Mouse (Mus musculus) cerebellum, adult 18-20 months (tissue): ENCODE results near the gene Nudt1.
A peak's percentile ranks its signal among the peaks of the same experiment; 100 is the strongest.

Experiments used
- DNase-seq, 2 experiments: peaks; one replicate each; pipeline ENCODE4 v3.0.0; 2021

Gene Nudt1

GRCm38 (mm10) chr5:140321042-140321755 is at the start of gene Nudt1, which contains the start of gene Mad1l1:
Nudt1 (plus strand) TSS chr5:140321656.
Mad1l1 (minus strand) TSS chr5:140321552.
- DNase-seq: peak; percentile 87 to 92

DNA sequence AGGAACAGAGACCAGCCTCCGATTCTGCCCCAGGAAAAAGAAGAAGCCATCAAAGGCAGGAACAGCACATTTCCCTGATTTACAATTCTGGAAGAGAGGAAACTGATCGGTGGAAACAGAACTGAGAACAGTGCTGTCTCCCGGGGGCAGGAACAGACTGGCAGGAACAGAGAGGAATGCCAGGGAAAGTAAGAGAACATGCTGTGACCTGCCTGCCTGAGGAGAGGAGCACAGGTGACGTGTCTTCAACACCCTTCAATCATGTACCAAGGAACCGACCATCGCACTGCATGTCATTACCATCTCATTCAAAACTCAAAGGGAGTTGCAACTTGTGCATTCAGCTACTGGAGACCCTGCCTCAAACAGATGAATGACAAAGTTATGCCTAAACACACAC is 44.7 kb upstream of the Nudt1 start:
- DNase-seq: no peak

GRCm38 (mm10) chr5:140280205-140280604 is 41.3 kb upstream of the Nudt1 start:
- no peak for DNase-seq

- peak; percentile 45 to 46 for DNase-seq
These were observed 39.1 kb upstream of the Nudt1 start for GRCm38 (mm10) chr5:140282376-140282775.

- no peak for DNase-seq
These were observed 38.6 kb upstream of the Nudt1 start for GRCm38 (mm10) chr5:140282900-140283299.

DNA sequence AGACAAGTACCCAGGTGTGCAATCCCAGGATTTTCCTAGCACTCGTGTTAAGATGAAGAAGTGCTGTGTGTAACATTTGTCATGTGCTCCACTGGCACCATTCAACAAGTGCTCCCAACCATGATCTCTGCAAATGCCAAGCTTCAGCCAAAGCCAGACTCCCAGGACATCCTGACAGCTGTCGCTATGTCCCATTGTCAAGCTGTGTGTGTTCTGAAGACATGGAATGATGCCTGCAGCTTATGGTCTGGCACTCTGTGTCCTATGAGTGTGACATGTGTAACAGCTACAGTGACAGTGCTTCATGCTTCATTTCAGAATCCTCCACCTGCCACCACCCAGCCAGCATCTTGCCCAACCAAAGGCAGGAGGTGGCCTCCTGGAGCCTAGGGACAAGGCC is 37.4 kb upstream of the Nudt1 start:
- DNase-seq: no peak

DNA sequence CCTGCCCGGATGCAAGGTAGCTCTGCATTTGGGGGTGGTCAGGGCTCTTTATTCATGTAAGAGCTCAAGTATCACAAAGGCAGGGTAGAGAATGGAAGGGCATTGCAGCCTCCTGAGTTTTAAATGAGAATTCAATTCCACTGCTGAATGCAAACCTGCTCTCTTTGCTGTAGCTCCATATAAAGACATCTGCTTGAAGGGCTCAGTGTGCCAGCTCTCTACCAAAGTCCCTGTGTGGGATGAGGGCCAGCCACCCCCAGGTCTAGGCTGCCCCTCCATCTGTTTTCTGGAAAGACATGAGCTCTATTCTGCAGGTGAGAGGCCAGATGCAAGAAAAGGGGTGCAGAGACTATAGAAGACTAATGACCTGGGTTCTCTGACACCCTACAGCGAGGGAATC is 36.7 kb upstream of the Nudt1 start:
- no peak for DNase-seq

DNA sequence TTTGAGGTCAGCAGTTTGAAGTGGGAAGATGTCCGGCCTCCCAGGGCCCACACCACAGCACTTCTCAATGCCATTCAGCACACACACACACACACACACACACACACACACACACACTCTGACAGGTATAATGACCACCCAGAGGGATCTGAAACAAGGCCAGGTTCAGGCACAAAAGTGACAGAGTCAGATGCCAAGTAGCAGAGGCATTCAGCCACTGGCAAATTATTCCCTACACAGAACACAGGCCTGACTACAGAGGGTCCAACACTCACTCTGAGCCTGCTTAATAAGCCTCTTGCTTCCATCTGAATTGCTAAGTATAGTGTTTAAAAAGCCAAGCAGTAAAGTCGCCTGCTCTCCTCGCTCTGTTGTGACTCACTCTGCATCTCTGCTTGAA is 33.2 kb upstream of the Nudt1 start:
- DNase-seq: no peak

- no peak for DNase-seq
These were observed 32.3 kb upstream of the Nudt1 start for GRCm38 (mm10) chr5:140289161-140289560.

DNA sequence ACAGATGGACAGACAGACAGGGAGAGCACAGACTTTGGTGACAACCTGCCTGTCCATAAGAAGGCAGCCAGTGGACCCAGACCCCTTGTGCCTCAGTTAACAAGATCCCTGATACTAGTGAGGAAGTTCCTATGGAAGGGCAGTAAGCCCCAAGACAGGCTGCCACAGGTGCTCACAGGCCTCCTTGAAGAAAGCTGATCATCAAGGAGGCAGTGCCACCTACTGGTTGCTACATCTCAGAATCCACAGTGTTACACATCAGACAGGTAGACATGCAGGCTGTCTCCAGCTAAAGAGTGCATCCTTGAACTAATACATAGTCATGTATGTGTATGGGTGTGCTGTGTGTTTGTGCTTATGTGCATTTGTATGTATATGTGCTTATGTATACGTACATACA is 29.3 kb upstream of the Nudt1 start:
- peak; percentile 57 to 61 for DNase-seq

DNA sequence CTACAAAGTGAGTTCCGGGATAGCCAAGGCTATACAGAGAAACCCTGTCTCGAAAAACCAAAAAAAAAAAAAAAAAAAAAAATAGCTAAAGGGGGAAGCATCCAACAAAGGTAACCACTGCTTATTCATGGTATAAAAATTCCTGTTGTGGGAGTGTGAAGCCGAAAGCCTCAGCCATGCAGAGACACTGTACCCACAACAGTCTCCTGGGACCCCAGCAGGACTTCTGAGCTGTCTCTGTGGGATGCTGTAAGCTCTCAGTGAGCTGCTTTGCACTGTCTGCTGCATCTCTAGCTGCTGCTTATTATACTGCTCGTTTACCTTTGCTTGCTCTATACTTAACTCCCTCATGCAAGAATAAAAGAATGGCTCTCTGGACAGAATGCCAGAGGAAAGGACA is 23.2 kb upstream of the Nudt1 start:
- no peak for DNase-seq

DNA sequence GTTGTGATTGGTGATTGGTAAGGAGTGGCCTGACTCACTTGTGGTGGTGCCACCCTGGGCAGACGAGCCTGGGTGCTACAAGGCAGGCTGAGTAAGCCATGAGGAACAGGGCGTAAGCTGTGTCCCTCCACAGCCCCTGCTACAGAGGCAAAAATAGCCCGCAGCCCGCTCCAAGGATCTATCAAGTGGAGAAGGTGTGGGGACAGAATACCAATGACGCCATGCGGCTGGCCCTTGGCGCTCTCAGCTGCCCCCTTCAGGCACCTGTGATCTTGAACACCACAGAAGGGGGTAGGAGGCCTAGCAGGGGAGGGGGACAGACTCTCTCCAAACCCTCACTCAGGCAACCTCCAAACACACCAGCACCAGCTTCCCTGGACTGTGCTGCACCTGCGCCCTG is 15.4 kb upstream of the Nudt1 start:
- no peak for DNase-seq

DNA sequence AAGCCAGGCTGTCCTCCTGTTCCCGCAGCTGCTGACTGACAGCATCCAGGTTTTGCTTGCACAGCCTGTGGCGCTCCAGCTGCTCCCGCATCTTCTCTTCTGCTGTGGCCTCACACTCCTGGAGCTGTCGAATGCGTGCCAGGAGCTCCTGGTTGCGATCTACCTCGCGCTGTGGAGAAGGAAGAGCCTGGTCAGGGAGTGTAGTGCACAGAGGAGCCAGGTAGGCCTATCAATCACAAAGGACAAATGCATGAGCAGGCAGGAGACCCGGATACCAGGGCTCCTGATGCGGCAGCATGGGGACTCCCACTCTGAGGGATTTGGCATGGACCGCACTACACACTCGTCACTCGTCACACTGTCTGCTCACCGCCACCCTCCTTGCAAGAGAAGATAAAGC is 13.9 kb upstream of the Nudt1 start:
- DNase-seq: no peak

- peak in 1 of 2 experiments; percentile 16 for DNase-seq
These were observed 4.7 kb upstream of the Nudt1 start for GRCm38 (mm10) chr5:140316716-140317115.

GRCm38 (mm10) chr5:140321756-140322575 is 510 bp downstream of the Nudt1 start:
- DNase-seq: no peak

DNA sequence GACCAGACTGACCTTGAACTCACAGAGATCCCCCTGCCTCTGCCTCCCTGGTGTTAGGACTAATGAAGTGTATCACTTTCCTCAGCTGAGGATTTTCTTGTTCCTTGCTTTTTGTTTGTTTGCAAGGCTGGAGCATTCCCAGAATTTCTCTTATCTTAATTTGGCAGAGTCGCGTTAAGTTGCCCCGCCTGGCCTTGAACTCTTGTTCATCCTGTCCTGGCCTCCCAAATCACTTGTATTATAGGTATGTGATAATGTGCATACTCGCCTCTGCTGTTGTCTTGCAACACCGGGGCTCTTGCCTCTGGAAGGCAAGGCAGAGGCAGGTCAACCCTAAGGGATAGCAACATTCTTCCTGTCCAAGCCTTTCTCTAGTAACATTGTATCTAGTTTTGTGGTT is 2.6 kb downstream of the Nudt1 start:
- no peak for DNase-seq

DNA sequence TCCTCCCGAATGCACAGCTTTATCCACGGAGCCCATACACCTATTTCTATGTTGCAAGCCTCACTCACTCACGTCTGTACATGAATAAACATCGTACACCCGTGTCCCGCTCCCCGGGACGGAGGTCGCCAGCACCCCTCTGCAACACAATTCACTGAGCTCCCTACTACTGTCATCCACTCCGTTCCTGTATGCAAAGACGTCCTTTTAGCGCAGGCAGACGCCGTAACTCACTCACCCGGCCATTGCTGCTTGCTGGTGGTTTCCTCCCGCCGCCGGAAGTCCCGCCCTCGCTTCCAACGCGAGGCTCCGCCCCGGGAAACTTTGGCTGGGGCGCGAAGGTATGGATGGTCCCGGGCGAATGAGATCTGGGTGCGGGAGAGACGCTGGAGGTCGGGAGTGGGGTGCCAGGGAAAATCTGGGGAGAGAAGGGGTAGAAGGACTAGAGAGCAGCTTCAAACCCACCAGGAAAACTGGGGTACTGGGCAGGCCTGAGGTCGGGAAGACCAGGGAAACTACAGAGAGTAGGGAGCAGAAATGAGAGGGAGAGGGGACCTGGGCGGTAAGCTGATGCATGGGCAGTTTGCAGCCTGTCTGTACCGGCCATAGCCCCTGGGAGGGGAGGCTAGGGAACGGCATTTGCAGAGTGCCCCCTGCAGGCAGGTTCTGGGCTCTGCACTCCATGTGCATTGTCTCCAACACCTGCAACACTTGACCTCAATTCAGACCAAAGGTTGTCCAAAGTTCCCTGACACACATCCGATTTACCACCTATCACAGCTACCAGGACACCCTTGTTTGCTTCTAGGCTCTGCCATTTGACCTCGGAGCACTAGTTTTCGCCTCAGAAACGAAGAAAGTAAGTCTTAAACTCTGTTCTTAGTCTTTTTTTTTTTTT is 10.4 kb downstream of the Nudt1 start, which contains the start of gene Mrm2:
Mrm2 (minus strand) TSS at position 284 of the 898 bp plus-strand sequence.
- DNase-seq: peak; percentile 81 to 85

DNA sequence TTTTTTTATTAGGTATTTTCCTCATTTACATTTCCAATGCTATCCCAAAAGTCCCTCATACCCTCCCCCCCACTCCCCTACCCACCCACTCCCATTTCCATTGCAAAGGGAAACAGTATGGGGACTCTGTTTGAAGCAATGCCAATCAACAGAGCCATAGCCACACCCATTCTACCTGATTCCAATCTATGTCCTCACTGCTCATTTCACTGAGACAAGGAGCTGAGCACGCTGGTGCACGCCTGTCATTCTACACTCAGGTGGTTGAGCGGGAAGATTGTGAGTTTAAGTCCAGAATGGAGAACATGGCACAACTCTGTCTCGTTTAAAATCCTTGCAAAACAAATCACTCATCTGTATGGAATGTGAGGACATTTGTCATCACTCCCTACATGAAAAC is 11.1 kb downstream of the Nudt1 start:
- DNase-seq: no peak

DNA sequence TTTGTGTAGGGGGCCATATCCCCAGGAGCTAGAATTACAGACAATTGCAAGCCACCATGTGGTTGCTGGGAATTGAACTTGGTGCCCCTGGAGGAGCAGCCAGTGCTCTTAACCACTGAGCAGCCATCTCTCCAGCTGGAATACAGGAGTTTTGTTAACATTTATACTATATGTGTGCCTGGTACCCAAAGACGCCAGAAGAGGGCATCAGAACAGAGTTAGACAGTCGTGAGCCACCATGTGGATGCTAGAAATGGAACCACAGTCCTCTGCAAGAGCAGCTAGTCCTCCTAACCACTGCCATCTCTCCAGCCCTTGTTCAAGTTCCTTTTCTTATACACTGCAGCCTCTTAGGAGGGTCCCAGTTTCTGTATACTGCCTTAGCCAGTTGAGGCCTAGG is 12.2 kb downstream of the Nudt1 start:
- no peak for DNase-seq

- peak; percentile 48 to 53 for DNase-seq
These were observed 15.2 kb downstream of the Nudt1 start for GRCm38 (mm10) chr5:140336680-140337079.

DNA sequence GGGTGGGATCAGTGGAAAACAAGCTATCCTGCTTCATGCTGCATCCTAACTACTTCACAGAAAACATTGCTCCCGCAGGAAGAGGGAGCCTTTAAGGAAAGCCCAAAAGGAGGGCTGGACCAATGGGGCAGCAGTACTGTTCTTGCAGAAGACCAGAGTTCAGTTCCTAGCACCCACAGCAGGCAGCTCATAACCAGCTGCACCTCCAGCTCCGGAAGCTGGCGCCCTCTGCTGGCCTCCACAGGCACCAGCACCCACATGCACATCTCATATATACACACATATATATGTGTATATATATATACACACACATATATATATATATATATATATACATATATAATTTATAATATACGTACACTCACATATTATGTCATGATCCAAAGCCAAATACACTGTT is 17.3 kb downstream of the Nudt1 start:
- no peak for DNase-seq

DNA sequence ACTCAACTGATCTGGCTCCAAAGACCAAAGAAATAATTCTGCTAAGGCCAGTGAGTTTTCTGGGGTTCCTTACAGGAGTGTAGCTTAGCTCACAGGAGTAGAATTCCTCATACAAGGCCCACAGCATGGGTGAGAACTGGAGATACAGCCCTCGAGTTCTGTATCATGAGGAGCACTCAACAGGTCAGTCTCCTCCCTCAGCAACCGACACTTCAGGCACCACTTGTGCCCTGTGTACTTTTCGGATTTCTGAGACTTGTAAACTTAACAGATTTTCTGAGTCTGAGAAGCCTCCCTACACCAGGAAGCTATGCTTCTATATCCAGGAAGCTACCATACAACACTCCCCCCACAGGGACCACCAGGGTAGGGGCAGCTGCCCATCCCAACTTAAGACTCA is 18.4 kb downstream of the Nudt1 start:
- no peak for DNase-seq

GRCm38 (mm10) chr5:140342880-140343279 is 21.4 kb downstream of the Nudt1 start:
- DNase-seq: no peak
